Mouse (Mus musculus) erythroblast, adult 5-6 weeks (primary cell): Measurements from ENCODE around the gene Bicdl1. TPM values are rescaled to one million over a fixed set of nuclear protein-coding genes. Genes with fewer than 3 reads are reported as not detected.
"Not testable (repeated sequence)": the region's sequence is repeated elsewhere in the genome, so short reads cannot be mapped to it uniquely, and the experiment has no call there.

Experiments used
- ATAC-seq: replicated peaks from 2 replicates; pipeline ENCODE4 v1.8.0; 2016; ENCODE audit warnings: moderate number of reproducible peaks, mild to moderate bottlenecking, moderate TSS enrichment, inconsistent platforms; ENCODE audit not compliant: poor library complexity, low FRiP score, severe bottlenecking
- total RNA-seq, 2 experiments: library from RNA; stranded (forward) in 1 of 2; stranded (reverse) in 1 of 2; fragments of 150-400 nt in 1 of 2; fragments of 200-764, 138-1000 nt in 1 of 2; gene quantifications; 2 replicates each; pipeline versions ENCODE4 v1.2.3 to v1.2.4; 2015 to 2017; ENCODE audit warnings: low replicate concordance in 2 of 2

Bicdl1 gene
- 0.96 TPM in 1 of 2 replicates, not detected in the other for total RNA-seq (2015; ENCODE audit: low replicate concordance)
- total RNA-seq (2017; ENCODE audit: low replicate concordance), result 0.34 and 0.98 TPM in 2 replicates

- ATAC-seq, result no peak
These were observed at the start of gene Bicdl1 for GRCm38 (mm10) chr5:115731001-115731731. TSS of gene Bicdl1 (minus strand) at chr5:115731621.

GRCm38 (mm10) chr5:115776911-115777310 lies 45.5 kb upstream of the Bicdl1 start:
- no peak for ATAC-seq

GRCm38 (mm10) chr5:115775350-115775749 lies 43.9 kb upstream of the Bicdl1 start:
- no peak for ATAC-seq

- no peak for ATAC-seq
These were observed 38.6 kb upstream of the Bicdl1 start for GRCm38 (mm10) chr5:115770048-115770447.

GRCm38 (mm10) chr5:115769116-115769515 lies 37.7 kb upstream of the Bicdl1 start:
- no peak for ATAC-seq

GRCm38 (mm10) chr5:115766821-115767220 lies 35.4 kb upstream of the Bicdl1 start:
- no peak for ATAC-seq

GRCm38 (mm10) chr5:115763981-115764380 lies 32.6 kb upstream of the Bicdl1 start:
- no peak for ATAC-seq

GRCm38 (mm10) chr5:115760903-115761302 lies 29.5 kb upstream of the Bicdl1 start:
- no peak for ATAC-seq

GRCm38 (mm10) chr5:115758431-115759180 lies 27.2 kb upstream of the Bicdl1 start:
- no peak for ATAC-seq

GRCm38 (mm10) chr5:115757516-115757915 lies 26.1 kb upstream of the Bicdl1 start:
- no peak for ATAC-seq

- no peak for ATAC-seq
These were observed 24.1 kb upstream of the Bicdl1 start for GRCm38 (mm10) chr5:115755501-115755900.

GRCm38 (mm10) chr5:115754831-115755230 lies 23.4 kb upstream of the Bicdl1 start:
- no peak for ATAC-seq

GRCm38 (mm10) chr5:115752883-115753282 lies 21.5 kb upstream of the Bicdl1 start:
- no peak for ATAC-seq

- ATAC-seq, result not testable (repeated sequence)
These were observed 20.5 kb upstream of the Bicdl1 start for GRCm38 (mm10) chr5:115751916-115752315.

- no peak for ATAC-seq
These were observed 16.9 kb upstream of the Bicdl1 start for GRCm38 (mm10) chr5:115748316-115748715.

GRCm38 (mm10) chr5:115745319-115745718 lies 13.9 kb upstream of the Bicdl1 start:
- no peak for ATAC-seq

- no peak for ATAC-seq
These were observed 6.6 kb upstream of the Bicdl1 start for GRCm38 (mm10) chr5:115738032-115738431.

- ATAC-seq, result no peak
These were observed 3.1 kb upstream of the Bicdl1 start for GRCm38 (mm10) chr5:115734570-115734969.

- 0 out of 2 replicates have a peak, but pooled peaks have one; percentile 33 for ATAC-seq
These were observed 1.4 kb upstream of the Bicdl1 start for GRCm38 (mm10) chr5:115732849-115733216.

- ATAC-seq, result peak; percentile 81
These were observed 891 bp upstream of the Bicdl1 start for GRCm38 (mm10) chr5:115732176-115732848.
